Mouse (Mus musculus): ENCODE data around the gene Pcdh17. TPM values are rescaled to one million over a fixed set of nuclear protein-coding genes. Genes with fewer than 3 reads are reported as not detected.

Gene Pcdh17
- polyA plus RNA-seq (2012; ENCODE audit: insufficient read depth, insufficient read length, low replicate concordance, missing spikeins) = 35.2 and 39.8 TPM in 2 replicates

DNA sequence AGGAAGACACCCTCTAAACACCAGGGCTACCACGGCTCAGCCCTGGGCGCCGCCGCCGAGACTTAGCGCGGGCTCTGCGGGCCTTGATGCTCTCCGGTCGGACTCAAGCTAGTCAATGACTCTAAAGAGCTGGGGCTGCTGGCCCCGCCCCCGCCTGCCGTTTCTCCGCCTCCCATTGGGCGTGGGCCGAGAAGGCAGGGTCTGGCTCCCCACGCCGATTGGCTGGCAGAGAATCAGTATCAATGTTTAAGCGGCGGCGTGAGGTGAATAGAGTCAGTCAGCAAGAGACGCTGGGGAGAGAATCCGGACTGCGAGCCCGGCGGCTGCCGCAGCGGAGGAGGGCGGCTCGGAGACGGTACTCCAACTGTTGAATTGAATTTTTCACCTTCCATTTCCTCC is at the start of gene Pcdh17:
Gene Pcdh17 (plus strand): TSS at position 276 of the 399 bp plus-strand sequence.
- Histone ChIP-seq H3K27ac (ENCODE audit: insufficient read depth, low read depth, low read length) (peak within 1 kb of the TSS; percentile 86), H3K4me3 (ENCODE audit: insufficient read depth, low read depth, low read length) (peak within 1 kb of the TSS; percentile 88), H3K4me1 (ENCODE audit: control insufficient read depth, insufficient read depth, low read length) (peaks cover 11% of the 10 kb centered on the region; the same call in 1 of the 2 replicates)
- TF ChIP-seq CTCF (IDR thresholded peaks at IDR 0.05; ENCODE audit: insufficient read depth, low read depth, low read length) = no peak
- peak; percentile 99 for TF ChIP-seq POLR2A (IDR thresholded peaks at IDR 0.05; ENCODE audit: insufficient read depth, low read depth, low read length)
- under 1% methylated on average over 31 of the region's 31 CpGs for WGBS

- no peaks in the 10 kb centered on the region for H3K4me1 ChIP-seq (ENCODE audit: control insufficient read depth, insufficient read depth, low read length)
- TF ChIP-seq POLR2A (IDR thresholded peaks at IDR 0.05; ENCODE audit: insufficient read depth, low read depth, low read length) (no peak), CTCF (IDR thresholded peaks at IDR 0.05; ENCODE audit: insufficient read depth, low read depth, low read length) (no peak)
- H3K4me3 ChIP-seq (ENCODE audit: insufficient read depth, low read depth, low read length) = no peak overlapping the region
- H3K27ac ChIP-seq (ENCODE audit: insufficient read depth, low read depth, low read length) = no peak overlapping the region
- WGBS = 73% methylated on average over 1 of the region's 1 CpGs
Measured at GRCm38 (mm10) chr14:84397137-84397536, 46.2 kb upstream of the Pcdh17 start.

GRCm38 (mm10) chr14:84424736-84425135 is 18.6 kb upstream of the Pcdh17 start:
- no peak for TF ChIP-seq POLR2A (IDR thresholded peaks at IDR 0.05; ENCODE audit: insufficient read depth, low read depth, low read length)
- TF ChIP-seq CTCF (IDR thresholded peaks at IDR 0.05; ENCODE audit: insufficient read depth, low read depth, low read length) = no peak
- 64% methylated on average over 2 of the region's 2 CpGs for WGBS
- H3K27ac ChIP-seq (ENCODE audit: insufficient read depth, low read depth, low read length) = no peak overlapping the region
- H3K4me1 ChIP-seq (ENCODE audit: control insufficient read depth, insufficient read depth, low read length) = no peaks in the 10 kb centered on the region
- H3K4me3 ChIP-seq (ENCODE audit: insufficient read depth, low read depth, low read length) = no peak overlapping the region

GRCm38 (mm10) chr14:84426616-84427015 is 16.7 kb upstream of the Pcdh17 start:
- no peak for TF ChIP-seq POLR2A (IDR thresholded peaks at IDR 0.05; ENCODE audit: insufficient read depth, low read depth, low read length)
- no peak for TF ChIP-seq CTCF (IDR thresholded peaks at IDR 0.05; ENCODE audit: insufficient read depth, low read depth, low read length)

DNA sequence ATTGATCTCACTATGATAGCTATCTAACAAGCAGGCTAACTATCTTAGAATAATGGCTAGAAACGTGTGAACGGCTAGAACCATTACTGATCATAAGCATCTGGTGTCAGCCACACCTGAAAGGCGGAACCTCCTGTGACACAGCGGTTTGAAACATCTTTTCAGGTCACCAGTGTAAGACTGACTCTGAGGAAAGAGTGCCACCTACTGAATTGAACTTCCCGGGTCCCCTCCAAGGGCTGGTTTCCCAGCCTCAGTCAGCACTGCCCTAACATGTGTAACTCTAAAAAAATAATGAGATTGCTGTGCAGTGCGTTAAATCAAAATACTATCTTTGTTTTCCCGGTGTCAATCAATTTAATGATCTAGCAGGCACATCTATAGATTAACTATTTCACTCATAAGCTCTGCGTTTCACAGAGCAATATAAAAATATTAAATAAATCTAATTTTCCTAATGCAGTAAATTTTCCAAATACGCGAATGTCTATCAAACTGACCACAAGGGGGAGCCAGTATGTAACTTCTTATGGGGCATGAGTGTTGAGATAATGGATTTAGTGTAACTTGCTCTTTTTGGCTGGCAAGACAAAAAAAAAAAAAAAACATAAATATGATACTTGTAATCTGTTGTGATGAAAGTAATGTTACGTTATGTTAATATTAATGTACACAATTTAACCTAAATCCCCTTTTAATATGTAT is 5.1 kb upstream of the Pcdh17 start:
- Histone ChIP-seq H3K4me3 (ENCODE audit: insufficient read depth, low read depth, low read length) (no peak overlapping the region), H3K4me1 (ENCODE audit: control insufficient read depth, insufficient read depth, low read length) (no peaks in the 10 kb centered on the region), H3K27ac (ENCODE audit: insufficient read depth, low read depth, low read length) (no peak overlapping the region)
- 24% methylated on average over 11 of the region's 11 CpGs for WGBS
- TF ChIP-seq POLR2A (IDR thresholded peaks at IDR 0.05; ENCODE audit: insufficient read depth, low read depth, low read length) (no peak), CTCF (IDR thresholded peaks at IDR 0.05; ENCODE audit: insufficient read depth, low read depth, low read length) (no peak; the same call in 1 of the 2 replicates)

More at GRCm38 (mm10) chr14:84426616-84427015, 16.7 kb upstream of the Pcdh17 start:
- Histone ChIP-seq H3K4me1 (ENCODE audit: control insufficient read depth, insufficient read depth, low read length) (no peaks in the 10 kb centered on the region), H3K4me3 (ENCODE audit: insufficient read depth, low read depth, low read length) (no peak overlapping the region), H3K27ac (ENCODE audit: insufficient read depth, low read depth, low read length) (no peak overlapping the region)

DNA sequence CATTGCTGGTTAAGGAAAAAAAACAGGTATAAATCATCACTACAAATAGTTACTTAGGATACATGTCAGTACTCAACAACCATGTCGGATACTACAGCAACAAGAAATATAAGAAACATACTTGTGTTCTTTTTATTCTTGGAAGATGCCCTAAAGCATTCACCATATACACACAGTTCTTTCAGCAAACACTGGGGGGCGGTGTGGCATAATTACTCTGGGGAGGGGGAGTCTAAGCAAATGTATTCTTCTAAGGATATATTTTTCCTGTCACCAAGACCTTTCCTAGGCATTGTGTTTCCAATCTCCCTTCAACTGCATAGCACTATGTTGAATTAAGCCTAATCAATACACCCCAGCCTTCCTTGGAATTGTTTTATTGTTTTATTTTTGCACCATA is 2.5 kb upstream of the Pcdh17 start:
- 26% methylated on average over 2 of the region's 2 CpGs for WGBS
- TF ChIP-seq CTCF (IDR thresholded peaks at IDR 0.05; ENCODE audit: insufficient read depth, low read depth, low read length) = no peak
- no peak for TF ChIP-seq POLR2A (IDR thresholded peaks at IDR 0.05; ENCODE audit: insufficient read depth, low read depth, low read length)
- no peaks in the 10 kb centered on the region for H3K4me1 ChIP-seq (ENCODE audit: control insufficient read depth, insufficient read depth, low read length)
- no peak overlapping the region for H3K4me3 ChIP-seq (ENCODE audit: insufficient read depth, low read depth, low read length)
- no peak overlapping the region for H3K27ac ChIP-seq (ENCODE audit: insufficient read depth, low read depth, low read length)

GRCm38 (mm10) chr14:84442528-84443287 is 655 bp upstream of the Pcdh17 start:
- peak overlapping the region; percentile 88 for H3K4me3 ChIP-seq (ENCODE audit: insufficient read depth, low read depth, low read length)
- H3K27ac ChIP-seq (ENCODE audit: insufficient read depth, low read depth, low read length) = peak overlapping the region; percentile 43
- TF ChIP-seq CTCF (IDR thresholded peaks at IDR 0.05; ENCODE audit: insufficient read depth, low read depth, low read length) (no peak), POLR2A (IDR thresholded peaks at IDR 0.05; ENCODE audit: insufficient read depth, low read depth, low read length) (no peak)
- peaks cover 8% of the 10 kb centered on the region; the same call in 1 of the 2 replicates for H3K4me1 ChIP-seq (ENCODE audit: control insufficient read depth, insufficient read depth, low read length)
- under 1% methylated on average over 29 of the region's 30 CpGs for WGBS

DNA sequence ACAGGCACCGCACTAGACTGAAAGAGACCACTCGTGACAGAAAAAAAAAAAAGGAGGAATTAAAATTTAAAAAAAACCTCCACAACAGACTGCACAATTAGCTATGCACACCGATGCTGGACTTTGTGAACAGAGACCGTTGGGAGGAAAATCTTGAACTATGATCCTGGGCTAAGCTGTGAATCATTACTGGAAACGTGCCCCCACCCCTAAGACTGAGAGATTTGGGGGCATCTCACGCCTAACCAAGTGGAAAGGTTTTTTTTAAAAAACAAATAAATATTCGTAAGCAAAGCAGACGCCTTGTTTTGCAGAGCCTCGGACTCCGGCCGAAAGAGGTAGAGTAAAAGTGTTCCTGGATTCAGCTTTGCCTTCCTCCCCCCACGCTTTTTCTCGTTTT is 398 bp downstream of the Pcdh17 start:
- peak overlapping the region; percentile 86 for H3K27ac ChIP-seq (ENCODE audit: insufficient read depth, low read depth, low read length)

GRCm38 (mm10) chr14:84444276-84444662 is 906 bp downstream of the Pcdh17 start:
- Histone ChIP-seq H3K4me3 (ENCODE audit: insufficient read depth, low read depth, low read length) (peak overlapping the region; percentile 88), H3K4me1 (ENCODE audit: control insufficient read depth, insufficient read depth, low read length) (peaks cover 11% of the 10 kb centered on the region; the same call in 1 of the 2 replicates), H3K27ac (ENCODE audit: insufficient read depth, low read depth, low read length) (peak overlapping the region; percentile 86)
- WGBS = under 1% methylated on average over 21 of the region's 21 CpGs
- TF ChIP-seq POLR2A (IDR thresholded peaks at IDR 0.05; ENCODE audit: insufficient read depth, low read depth, low read length) (no peak), CTCF (IDR thresholded peaks at IDR 0.05; ENCODE audit: insufficient read depth, low read depth, low read length) (no peak)

More for the DNA sequence above, 398 bp downstream of the Pcdh17 start:
- Histone ChIP-seq H3K4me1 (ENCODE audit: control insufficient read depth, insufficient read depth, low read length) (peaks cover 11% of the 10 kb centered on the region; the same call in 1 of the 2 replicates), H3K4me3 (ENCODE audit: insufficient read depth, low read depth, low read length) (peak overlapping the region; percentile 88)
- TF ChIP-seq POLR2A (IDR thresholded peaks at IDR 0.05; ENCODE audit: insufficient read depth, low read depth, low read length) = no peak
- TF ChIP-seq CTCF (IDR thresholded peaks at IDR 0.05; ENCODE audit: insufficient read depth, low read depth, low read length) = no peak
- under 1% methylated on average over 13 of the region's 13 CpGs for WGBS

Measured in olfactory bulb, adult 2 months (tissue).